Mouse (Mus musculus): ENCODE measurements around the gene Tsacc. TPM values are rescaled to one million over a fixed set of nuclear protein-coding genes. Genes with fewer than 3 reads are reported as not detected.

Gene Tsacc
- 9.8 and 11.1 TPM in 2 replicates for polyA plus RNA-seq (2014; fragmentation: Nextera tagmentation; extraction: Ambion mirVana)

DNA sequence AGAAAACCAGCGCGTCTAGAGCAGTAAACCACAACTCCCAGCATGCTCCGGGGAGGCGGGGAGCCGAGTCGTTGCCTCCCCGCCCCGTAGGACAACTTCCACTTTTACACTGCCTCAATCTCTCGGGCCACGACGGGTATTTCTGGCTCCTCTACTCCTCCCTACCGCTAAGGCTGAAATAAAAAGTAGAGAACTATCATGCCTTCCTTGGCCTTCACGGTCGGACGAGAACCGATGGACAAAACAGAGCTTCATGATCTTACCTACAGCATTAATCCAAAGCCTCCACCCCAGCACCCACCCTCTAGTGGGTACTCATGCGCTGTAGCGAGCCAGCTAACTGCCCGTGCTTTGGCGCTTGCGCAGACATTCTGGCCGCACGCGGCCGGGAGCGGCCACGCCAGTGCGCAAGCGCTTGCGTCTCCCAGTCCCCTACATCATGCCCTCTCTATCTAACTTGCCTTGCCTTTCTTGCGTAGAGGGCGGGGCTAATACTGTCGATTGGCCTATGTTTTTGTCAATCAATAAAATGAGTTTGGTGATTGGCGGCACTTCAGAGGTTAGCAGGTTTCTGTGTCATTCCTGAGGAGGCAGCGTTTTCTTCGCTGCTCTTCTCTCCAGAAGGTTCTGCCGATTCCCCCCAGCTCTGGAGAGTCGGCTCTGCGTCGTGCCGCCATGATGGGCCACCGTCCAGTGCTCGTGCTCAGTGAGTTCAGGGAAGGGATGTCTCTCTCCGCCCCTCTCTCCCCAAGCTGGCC, at the start of gene Tsacc, which contains the start of gene Cct3:
TSS of gene Tsacc (minus strand) at position 439 of the 758 bp plus-strand sequence.
TSS of gene Cct3 (plus strand) at position 556 of the 758 bp plus-strand sequence.
- H3K4me1 ChIP-seq (ENCODE audit: control insufficient read depth, insufficient read depth, low read length), result peaks cover 8% of the 10 kb centered on the region
- H3K27ac ChIP-seq (replicated peaks; ENCODE audit: low read depth, low read length), result peak within 1 kb of the TSS; percentile 92
- under 1% methylated on average over 44 of the region's 44 CpGs for WGBS
- H3K9me3 ChIP-seq (ENCODE audit: control insufficient read depth, low read length), result no peaks in the 10 kb centered on the region
- peaks cover 36% of the 10 kb centered on the region for H3K36me3 ChIP-seq (ENCODE audit: control insufficient read depth, insufficient read depth, low read length)
- peak within 1 kb of the TSS; percentile 74 for H3K4me2 ChIP-seq (ENCODE audit: low read depth, low read length)
- peak; percentile 100 for ATAC-seq (ENCODE audit: low read depth)
- peak within 1 kb of the TSS; percentile 84 for H3K9ac ChIP-seq (ENCODE audit: low read depth, low read length)
- no peaks in the 10 kb centered on the region for H3K27me3 ChIP-seq (replicated peaks; ENCODE audit: control insufficient read depth, insufficient read depth, low read length)
- DNase-seq (ENCODE audit: low spot score), result peak; percentile 99
- H3K4me3 ChIP-seq (ENCODE audit: low read depth, low read length), result peak within 1 kb of the TSS; percentile 76

DNA sequence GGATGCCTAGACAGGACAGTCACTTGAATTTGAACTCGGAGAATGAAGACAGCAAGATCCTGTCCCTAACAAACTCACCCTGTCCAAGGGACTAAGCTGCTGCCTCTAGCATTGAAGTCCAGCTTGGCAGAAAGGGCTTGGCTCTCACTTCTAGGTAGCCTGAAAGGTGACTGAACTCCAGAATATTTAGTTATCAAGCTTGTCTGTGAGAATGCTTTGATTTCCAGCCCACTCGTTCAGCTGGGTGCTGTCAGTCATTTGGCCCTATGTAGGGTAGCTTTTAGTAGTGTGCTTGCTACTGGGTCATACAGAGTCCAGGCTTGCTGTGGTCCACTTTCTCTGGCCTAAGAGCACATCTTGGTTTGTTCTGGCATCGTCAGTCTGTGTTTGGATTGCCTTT, 42.2 kb upstream of the Tsacc start:
- 73% methylated on average over 3 of the region's 3 CpGs for WGBS

GRCm38 (mm10) chr3:88338316-88338715, 41.5 kb upstream of the Tsacc start:
- Histone ChIP-seq H3K27me3 (replicated peaks; ENCODE audit: control insufficient read depth, insufficient read depth, low read length) (no peaks in the 10 kb centered on the region), H3K4me1 (ENCODE audit: control insufficient read depth, insufficient read depth, low read length) (peaks cover 5% of the 10 kb centered on the region; the same call in 1 of the 2 replicates), H3K4me2 (ENCODE audit: low read depth, low read length) (no peak overlapping the region), H3K9ac (ENCODE audit: low read depth, low read length) (no peak overlapping the region), H3K9me3 (ENCODE audit: control insufficient read depth, low read length) (no peaks in the 10 kb centered on the region), H3K27ac (replicated peaks; ENCODE audit: low read depth, low read length) (no peak overlapping the region), H3K36me3 (ENCODE audit: control insufficient read depth, insufficient read depth, low read length) (peaks cover 19% of the 10 kb centered on the region), H3K4me3 (ENCODE audit: low read depth, low read length) (no peak overlapping the region)
- ATAC-seq (ENCODE audit: low read depth), result no peak
- DNase-seq (ENCODE audit: low spot score), result no peak
- WGBS, result 89% methylated on average over 7 of the region's 7 CpGs

More for the DNA sequence above, 42.2 kb upstream of the Tsacc start:
- H3K4me3 ChIP-seq (ENCODE audit: low read depth, low read length), result no peak overlapping the region
- H3K36me3 ChIP-seq (ENCODE audit: control insufficient read depth, insufficient read depth, low read length), result peaks cover 26% of the 10 kb centered on the region
- no peak overlapping the region for H3K9ac ChIP-seq (ENCODE audit: low read depth, low read length)
- ATAC-seq (ENCODE audit: low read depth), result no peak
- no peaks in the 10 kb centered on the region for H3K27me3 ChIP-seq (replicated peaks; ENCODE audit: control insufficient read depth, insufficient read depth, low read length)
- H3K4me2 ChIP-seq (ENCODE audit: low read depth, low read length), result no peak overlapping the region
- H3K4me1 ChIP-seq (ENCODE audit: control insufficient read depth, insufficient read depth, low read length), result peaks cover 5% of the 10 kb centered on the region; the same call in 1 of the 2 replicates
- no peak overlapping the region for H3K27ac ChIP-seq (replicated peaks; ENCODE audit: low read depth, low read length)
- no peaks in the 10 kb centered on the region for H3K9me3 ChIP-seq (ENCODE audit: control insufficient read depth, low read length)
- no peak for DNase-seq (ENCODE audit: low spot score)

- H3K27ac ChIP-seq (replicated peaks; ENCODE audit: low read depth, low read length), result no peak overlapping the region
- H3K9ac ChIP-seq (ENCODE audit: low read depth, low read length), result peak overlapping the region; percentile 28; the same call in 1 of the 2 replicates
- H3K4me3 ChIP-seq (ENCODE audit: low read depth, low read length), result peak overlapping the region; percentile 68
- no peak for ATAC-seq (ENCODE audit: low read depth)
- WGBS, result 87% methylated on average over 11 of the region's 11 CpGs
- H3K36me3 ChIP-seq (ENCODE audit: control insufficient read depth, insufficient read depth, low read length), result peaks cover 11% of the 10 kb centered on the region
- H3K9me3 ChIP-seq (ENCODE audit: control insufficient read depth, low read length), result no peaks in the 10 kb centered on the region
- H3K4me2 ChIP-seq (ENCODE audit: low read depth, low read length), result peak overlapping the region; percentile 63
- H3K27me3 ChIP-seq (replicated peaks; ENCODE audit: control insufficient read depth, insufficient read depth, low read length), result no peaks in the 10 kb centered on the region
- peaks cover 5% of the 10 kb centered on the region; the same call in 1 of the 2 replicates for H3K4me1 ChIP-seq (ENCODE audit: control insufficient read depth, insufficient read depth, low read length)
- no peak for DNase-seq (ENCODE audit: low spot score)
Observed at GRCm38 (mm10) chr3:88337367-88338020, 40.7 kb upstream of the Tsacc start.

DNA sequence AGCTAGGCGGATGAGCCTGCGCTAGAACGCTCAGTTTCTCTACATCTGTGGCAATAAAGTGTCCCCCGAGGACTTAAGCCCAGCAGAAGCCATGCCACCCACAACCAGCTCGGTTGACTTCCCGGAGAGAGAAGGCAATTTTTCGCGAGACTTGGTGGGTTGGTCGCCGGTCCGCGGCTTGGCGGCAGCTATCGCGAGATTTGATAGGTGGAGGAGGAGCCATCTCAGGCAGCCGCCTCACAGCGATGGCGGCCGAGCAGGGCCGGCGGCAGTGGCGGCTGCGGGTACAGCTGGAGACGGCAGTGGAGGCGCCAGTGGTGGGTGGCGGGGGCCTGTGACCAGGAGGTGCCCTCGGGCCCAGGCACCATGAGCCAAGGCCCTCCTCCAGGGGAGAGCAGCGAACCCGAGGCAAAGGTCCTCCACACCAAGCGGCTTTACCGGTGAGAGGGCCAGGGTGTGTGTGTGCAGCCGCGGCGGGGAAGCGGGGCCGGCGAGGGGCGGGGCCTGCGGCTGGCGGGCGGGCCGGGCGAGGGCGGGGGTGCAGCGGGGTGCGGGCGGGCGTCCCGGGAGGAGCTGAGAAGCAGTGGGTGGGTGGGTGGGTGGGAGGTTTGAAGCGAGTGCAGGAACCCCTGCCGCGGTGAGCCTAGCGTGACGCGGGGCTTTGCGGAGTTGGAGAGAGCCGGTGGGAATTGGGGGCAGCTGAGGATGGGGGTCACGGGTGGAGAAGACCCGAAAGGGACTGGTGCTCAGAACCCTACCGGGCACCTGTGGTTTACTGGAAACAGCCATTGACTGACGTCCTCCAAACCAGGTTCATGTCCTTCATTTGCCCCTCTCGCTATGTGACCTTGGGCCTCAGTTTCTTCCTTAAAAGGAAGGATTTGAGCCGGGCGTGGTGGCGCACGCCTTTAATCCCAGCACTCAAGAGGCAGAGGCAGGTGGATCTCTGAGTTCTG, 39.5 kb upstream of the Tsacc start, which contains the start of the genes Tmem79 and Smg5:
TSS of gene Tmem79 (minus strand) at position 91 of the 956 bp plus-strand sequence.
TSS of gene Smg5 (plus strand) at position 203 of the 956 bp plus-strand sequence.
- ATAC-seq (ENCODE audit: low read depth), result peak; percentile 95
- H3K4me3 ChIP-seq (ENCODE audit: low read depth, low read length), result peak within 1 kb of the TSS; percentile 68
- peak; percentile 98 for DNase-seq (ENCODE audit: low spot score)
- H3K9ac ChIP-seq (ENCODE audit: low read depth, low read length), result peak within 1 kb of the TSS; percentile 76
- no peaks in the 10 kb centered on the region for H3K9me3 ChIP-seq (ENCODE audit: control insufficient read depth, low read length)
- WGBS, result 1% methylated on average over 36 of the region's 66 CpGs
- H3K36me3 ChIP-seq (ENCODE audit: control insufficient read depth, insufficient read depth, low read length), result no peaks in the 10 kb centered on the region
- H3K4me1 ChIP-seq (ENCODE audit: control insufficient read depth, insufficient read depth, low read length), result peaks cover 5% of the 10 kb centered on the region; the same call in 1 of the 2 replicates
- peak within 1 kb of the TSS; percentile 87 for H3K27ac ChIP-seq (replicated peaks; ENCODE audit: low read depth, low read length)
- H3K27me3 ChIP-seq (replicated peaks; ENCODE audit: control insufficient read depth, insufficient read depth, low read length), result no peaks in the 10 kb centered on the region
- H3K4me2 ChIP-seq (ENCODE audit: low read depth, low read length), result peak within 1 kb of the TSS; percentile 80

- no peaks in the 10 kb centered on the region for H3K27me3 ChIP-seq (replicated peaks; ENCODE audit: control insufficient read depth, insufficient read depth, low read length)
- DNase-seq (ENCODE audit: low spot score) (peak; percentile 25), ATAC-seq (ENCODE audit: low read depth) (peak; percentile 42; the same call in 1 of the 2 replicates)
- H3K4me2 ChIP-seq (ENCODE audit: low read depth, low read length), result peak overlapping the region; percentile 80
- H3K9ac ChIP-seq (ENCODE audit: low read depth, low read length), result peak overlapping the region; percentile 76
- peak overlapping the region; percentile 87 for H3K27ac ChIP-seq (replicated peaks; ENCODE audit: low read depth, low read length)
- under 1% methylated on average over 27 of the region's 27 CpGs for WGBS
- H3K9me3 ChIP-seq (ENCODE audit: control insufficient read depth, low read length), result no peaks in the 10 kb centered on the region
- H3K4me1 ChIP-seq (ENCODE audit: control insufficient read depth, insufficient read depth, low read length), result peaks cover 5% of the 10 kb centered on the region; the same call in 1 of the 2 replicates
- peak overlapping the region; percentile 68 for H3K4me3 ChIP-seq (ENCODE audit: low read depth, low read length)
- H3K36me3 ChIP-seq (ENCODE audit: control insufficient read depth, insufficient read depth, low read length), result no peaks in the 10 kb centered on the region
Observed at GRCm38 (mm10) chr3:88335436-88336053, 38.7 kb upstream of the Tsacc start.

GRCm38 (mm10) chr3:88334902-88335435, 38.2 kb upstream of the Tsacc start:
- Histone ChIP-seq H3K4me3 (ENCODE audit: low read depth, low read length) (peak overlapping the region; percentile 68), H3K4me2 (ENCODE audit: low read depth, low read length) (peak overlapping the region; percentile 80), H3K27ac (replicated peaks; ENCODE audit: low read depth, low read length) (peak overlapping the region; percentile 40; the same call in 1 of the 2 replicates), H3K9ac (ENCODE audit: low read depth, low read length) (peak overlapping the region; percentile 76), H3K27me3 (replicated peaks; ENCODE audit: control insufficient read depth, insufficient read depth, low read length) (no peaks in the 10 kb centered on the region), H3K9me3 (ENCODE audit: control insufficient read depth, low read length) (no peaks in the 10 kb centered on the region), H3K4me1 (ENCODE audit: control insufficient read depth, insufficient read depth, low read length) (peaks cover 5% of the 10 kb centered on the region; the same call in 1 of the 2 replicates), H3K36me3 (ENCODE audit: control insufficient read depth, insufficient read depth, low read length) (0 out of 2 replicates have a peak, but pooled peaks cover under 1% of the 10 kb centered on the region)
- no peak for DNase-seq (ENCODE audit: low spot score)
- no peak for ATAC-seq (ENCODE audit: low read depth)
- 29% methylated on average over 3 of the region's 3 CpGs for WGBS
